Mouse (Mus musculus) urinary bladder, postnatal 4 days (tissue): ENCODE results near the gene Armh3.

ENCODE experiments used
- DNase-seq, 2 experiments: peaks; one replicate each; pipeline ENCODE4 v3.0.0; 2021 to 2022; ENCODE audit warnings: low spot score in 2 of 2

Gene Armh3

GRCm38 (mm10) chr19:45911236-45912025 is 86.9 kb downstream of the Armh3 start:
- no peak for DNase-seq

- DNase-seq = no peak
Measured at GRCm38 (mm10) chr19:45908246-45908645, 90.0 kb downstream of the Armh3 start.

GRCm38 (mm10) chr19:45907416-45907815 is 90.9 kb downstream of the Armh3 start:
- no peak for DNase-seq

DNA sequence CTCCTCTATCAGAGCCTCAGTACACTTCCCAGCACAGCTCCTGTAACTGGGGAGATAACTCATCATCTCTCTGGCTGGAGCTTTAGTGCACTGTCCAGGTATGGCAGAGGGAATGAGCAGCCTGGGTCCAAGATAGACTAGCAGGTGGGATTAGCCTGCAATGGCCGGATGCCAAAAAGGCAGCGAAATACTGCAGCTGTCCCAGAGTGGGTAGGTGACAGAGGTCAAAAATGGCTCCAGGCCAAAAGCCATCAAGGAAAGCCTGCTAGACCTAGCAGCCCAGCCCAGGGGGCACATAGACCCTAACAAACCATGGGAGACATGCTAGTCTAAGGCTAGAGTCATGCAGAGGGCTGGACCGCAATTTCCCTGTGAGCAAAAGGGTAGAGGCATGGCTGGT is 94.4 kb downstream of the Armh3 start:
- DNase-seq = no peak

DNA sequence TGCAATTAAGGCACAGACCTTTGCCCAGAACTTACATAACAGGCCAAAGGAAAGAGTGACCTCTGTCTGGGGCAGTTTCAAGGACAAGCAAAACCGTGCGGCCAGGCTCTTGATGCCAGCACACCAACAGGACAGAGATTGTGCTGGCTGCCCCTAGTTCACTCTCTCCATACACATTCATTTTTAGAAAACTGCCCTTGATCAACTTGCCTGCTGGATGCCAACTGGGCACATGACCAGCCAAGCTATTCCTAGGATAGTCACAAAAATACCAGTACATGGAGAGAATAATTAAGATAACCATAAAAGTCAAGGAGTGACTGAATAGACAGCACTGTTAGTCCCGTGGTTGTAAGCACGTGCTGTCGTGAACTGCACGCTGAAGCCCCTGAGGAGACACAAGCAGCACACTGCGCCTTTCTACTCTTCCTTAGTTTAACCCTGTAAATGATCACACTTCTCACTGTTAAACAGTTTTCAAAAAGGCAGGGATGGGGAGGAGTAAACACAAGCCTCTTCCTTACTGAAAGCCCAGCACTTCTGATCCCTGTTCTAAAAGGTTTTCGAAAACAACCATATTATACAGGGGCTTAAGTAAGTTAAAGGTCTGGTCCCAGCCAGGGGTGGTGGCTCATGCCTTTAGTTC is 95.8 kb downstream of the Armh3 start:
- no peak for DNase-seq

DNA sequence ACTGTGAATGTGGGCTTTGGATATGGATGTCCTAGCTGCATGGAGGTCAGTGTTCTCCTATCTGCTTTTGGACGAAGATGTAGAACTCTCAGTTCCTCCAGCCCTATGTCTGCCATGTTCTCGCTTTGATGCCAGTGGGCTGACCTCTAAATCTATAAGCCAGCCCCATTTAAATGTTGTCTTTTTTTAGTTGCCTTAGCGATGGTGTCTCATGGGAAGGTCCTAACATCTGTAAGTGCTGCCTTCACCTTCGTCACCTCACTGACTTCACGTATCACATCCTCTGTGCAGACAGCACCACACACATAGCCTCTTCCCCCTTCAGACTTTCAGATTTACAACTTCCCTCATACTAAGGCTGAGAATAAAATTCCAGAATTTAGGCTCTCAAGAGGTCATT is 97.5 kb downstream of the Armh3 start:
- no peak for DNase-seq

DNA sequence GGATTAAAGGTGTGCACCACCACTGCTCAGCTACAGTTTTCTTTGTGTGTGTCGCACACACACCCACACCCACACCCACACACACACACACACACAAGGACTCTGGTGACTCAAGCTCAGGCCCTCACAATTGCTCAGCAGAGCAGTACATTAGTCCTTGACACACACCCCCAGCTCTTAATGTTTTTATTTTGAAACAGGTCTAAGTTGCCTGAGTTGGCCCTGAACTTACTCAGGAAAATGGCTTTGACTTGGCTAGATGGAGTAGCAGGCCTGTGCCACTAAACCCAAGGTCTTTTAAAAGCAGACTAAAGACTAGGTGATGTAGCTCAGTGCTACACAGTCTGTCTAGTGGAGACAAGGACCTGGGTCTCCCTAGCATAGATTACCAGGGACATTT is 102.6 kb downstream of the Armh3 start:
- DNase-seq = no peak

DNA sequence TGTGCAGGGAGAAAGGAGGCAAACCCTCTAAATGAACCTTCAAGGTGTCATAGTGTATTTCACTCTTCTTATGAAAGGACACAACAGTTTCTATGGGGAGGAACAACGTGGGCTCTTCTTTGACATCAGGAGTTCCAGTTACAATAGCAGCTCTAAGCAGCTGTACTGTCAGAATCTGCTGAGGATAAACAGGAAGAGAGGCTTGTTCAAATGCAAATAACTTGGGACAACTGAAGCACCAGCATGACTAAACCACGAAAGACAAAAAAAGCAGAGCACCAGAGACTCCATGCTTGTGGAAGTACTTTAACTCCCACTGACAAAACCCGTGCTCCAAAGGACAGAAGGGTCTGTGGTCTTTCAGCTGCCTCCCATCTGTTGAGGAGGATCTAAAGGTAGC is 116.2 kb downstream of the Armh3 start:
- no peak for DNase-seq

DNA sequence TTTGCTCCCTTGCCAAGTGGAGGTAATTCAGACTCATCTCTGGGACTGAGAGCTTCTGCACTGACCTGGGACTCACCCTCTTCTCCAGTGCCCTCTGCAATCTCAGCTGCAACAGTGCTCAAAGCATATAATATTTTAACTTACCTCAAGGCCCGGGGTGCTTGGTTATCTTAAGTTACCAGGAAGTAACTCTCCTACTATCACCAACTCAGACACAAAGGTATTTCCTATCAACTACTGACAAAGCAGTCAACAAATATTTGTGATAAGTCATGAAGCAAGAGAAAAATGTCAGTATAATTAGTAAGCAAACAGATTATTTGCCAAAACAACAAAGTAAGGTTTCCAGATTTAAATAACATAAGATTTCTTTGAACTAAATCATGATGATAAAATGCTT is 125.0 kb downstream of the Armh3 start:
- DNase-seq = no peak

DNA sequence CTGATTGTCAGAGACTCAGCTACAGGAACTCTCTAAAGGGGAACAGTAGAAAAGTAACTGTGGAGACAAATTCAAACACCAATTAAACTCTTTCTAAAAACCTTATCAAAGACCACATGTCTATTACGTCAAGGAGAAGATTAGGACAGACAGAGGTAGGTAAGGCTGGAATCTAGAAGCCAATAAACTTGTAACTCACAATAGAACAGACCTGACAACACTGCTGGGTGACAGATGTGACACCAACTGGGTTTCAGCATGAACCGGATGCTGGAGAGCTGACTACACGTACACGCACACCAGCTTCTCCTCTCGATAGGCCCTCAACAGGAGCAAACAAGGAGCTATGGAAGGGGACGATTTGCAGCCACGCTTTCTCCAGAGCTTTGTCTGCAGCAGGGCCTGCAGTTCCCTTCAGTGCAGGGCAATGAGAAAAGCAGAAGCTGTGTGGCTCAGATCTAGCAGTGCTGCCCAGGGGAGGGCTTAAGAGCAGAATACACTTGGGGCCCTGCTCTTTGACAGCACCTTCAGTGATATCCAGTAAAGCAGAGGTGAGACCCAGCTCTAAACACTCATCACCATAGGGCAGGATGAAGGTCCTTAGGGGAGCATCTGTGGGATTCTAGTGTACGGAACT is 142.9 kb downstream of the Armh3 start:
- DNase-seq = no peak

- DNase-seq = no peak
Measured at GRCm38 (mm10) chr19:45854521-45854920, 143.8 kb downstream of the Armh3 start.

- DNase-seq = no peak
Measured at GRCm38 (mm10) chr19:45847733-45848093, 150.6 kb downstream of the Armh3 start.

DNA sequence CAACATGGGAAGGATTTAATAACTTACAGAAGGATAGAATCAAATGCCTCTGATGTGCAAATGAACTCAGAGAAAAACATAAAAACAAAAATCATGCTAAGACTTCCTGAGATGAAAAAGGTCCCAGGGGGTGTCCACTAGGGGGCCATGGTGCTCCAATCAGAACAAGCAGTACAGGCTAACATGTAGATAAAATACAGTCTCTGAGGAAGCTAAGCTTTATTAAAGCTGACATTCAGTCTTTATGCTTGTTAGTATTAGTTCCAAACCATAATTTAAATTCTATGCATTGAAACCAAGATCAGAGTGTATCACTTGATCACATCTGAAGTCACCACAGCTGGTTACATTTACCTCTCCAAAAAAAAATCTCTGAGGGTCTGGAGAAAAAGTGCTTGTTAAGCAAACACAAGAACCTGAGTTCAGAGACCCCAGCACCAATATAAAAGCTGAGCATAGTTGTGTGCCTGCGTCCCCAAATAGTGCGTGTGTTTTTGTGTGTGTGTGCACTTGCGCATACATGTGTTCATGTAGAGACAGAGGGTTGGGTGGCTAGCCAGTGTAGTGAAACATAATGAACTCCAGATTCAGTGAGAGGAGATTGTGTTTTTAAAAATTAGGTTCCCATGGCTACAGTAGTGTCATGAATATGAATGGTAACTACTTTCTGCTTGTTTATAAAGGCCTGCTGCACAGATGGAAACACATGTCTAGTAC is 151.1 kb downstream of the Armh3 start:
- no peak for DNase-seq

DNA sequence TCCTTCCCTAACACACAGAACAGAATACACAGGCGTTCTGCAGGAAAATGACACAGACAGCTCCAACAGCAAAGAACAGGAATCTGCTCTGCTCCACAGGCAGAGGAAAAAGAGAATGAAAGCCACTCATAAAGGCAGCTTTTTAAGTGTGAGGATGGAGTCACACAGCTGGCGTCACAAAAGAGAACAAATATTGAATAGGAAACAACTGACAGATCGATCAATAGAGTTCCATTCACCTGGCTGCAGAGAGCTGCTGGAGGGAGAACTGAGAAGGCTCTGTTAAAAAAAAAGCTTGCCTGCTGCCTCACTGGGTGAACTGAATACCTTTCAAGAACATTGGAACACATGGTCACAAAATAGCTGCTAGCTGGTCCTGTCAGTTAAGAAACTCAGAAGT is 154.1 kb downstream of the Armh3 start:
- DNase-seq = no peak

- no peak for DNase-seq
Measured at GRCm38 (mm10) chr19:45843424-45843823, 154.9 kb downstream of the Armh3 start.

DNA sequence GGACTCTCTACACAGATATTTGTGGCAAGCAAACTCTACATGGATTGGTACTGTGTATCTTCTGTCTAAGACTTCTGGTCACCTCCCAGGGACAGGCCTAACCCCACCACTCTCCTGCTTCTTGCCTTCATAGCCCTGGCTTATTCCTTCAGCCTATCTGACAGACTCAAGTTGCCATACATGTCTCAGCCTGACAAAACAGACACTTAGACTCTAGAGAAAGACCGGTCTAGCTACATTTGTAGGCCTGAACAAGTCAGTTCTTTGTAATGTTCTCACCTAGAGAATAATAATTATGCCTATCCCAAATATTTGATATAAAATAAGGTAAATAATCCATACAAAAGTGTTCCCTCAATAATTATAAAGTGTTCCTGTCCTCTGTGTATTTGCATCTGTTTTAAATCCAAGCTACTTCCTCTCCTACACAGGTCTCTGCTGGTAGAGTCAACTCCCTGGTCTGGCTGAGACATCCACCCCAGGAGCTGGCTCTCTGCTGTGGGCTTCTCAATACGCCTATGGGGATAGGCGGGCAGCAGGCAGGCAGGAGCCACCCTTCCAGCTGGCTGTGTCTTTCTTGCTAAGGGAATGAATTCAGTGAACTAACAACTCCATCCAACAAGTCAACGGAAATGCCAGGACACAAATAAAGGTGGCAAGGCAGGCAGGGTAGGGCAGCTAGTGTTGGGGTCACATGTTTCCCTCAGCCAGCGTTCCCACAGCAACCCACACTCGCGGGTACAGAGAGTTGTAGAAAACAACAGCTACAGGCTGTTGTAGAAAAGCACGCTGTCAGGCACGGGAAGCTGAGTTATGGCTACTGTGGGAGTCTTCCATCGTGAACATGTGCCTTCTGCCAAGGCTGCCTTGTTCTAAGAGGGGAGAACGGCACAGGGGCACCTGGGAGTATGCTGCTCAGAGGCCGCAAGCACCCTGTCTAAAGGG is 161.0 kb downstream of the Armh3 start:
- no peak for DNase-seq

DNA sequence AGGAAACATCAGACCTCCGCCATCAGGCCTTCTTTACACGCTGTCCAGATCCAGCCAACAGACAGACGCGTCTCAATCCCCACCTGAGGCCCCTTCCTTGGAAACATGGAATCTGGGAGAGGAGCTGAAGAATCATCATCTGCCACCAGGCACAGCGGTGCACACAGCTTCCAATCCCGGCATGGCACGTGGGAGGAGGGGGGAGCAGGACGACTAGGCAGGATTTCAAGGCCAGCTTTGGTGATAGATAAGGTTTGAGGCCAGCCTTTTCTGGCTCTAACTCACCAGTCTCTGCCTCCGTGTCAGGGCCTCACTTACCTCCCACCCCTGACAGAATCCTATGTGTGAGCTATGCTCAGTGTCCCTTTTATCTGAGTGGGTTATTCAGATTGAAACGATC is 162.8 kb downstream of the Armh3 start:
- DNase-seq = no peak

DNA sequence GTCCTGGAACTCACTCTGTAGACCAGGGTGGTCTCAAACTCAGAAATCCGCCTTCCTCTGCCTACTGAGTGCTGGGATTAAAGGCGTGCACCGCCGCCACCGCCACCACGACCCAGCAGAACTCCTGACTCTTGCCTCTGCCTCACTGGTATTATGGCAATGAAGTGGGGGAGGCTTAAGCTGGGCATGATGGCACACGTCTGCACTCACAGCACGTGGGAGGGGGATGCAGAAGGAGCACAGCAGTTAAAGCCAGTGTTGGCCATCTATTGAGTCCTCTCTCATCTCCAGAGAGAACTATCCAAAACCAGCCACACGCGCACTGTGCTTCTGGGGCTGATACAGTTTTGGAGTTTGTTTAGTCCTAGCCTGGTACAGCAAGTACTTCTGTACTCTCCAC is 164.6 kb downstream of the Armh3 start:
- DNase-seq = no peak

- DNase-seq = no peak
Measured at GRCm38 (mm10) chr19:45830679-45831078, 167.6 kb downstream of the Armh3 start.

- no peak for DNase-seq
Measured at GRCm38 (mm10) chr19:45827736-45828135, 170.6 kb downstream of the Armh3 start.

DNA sequence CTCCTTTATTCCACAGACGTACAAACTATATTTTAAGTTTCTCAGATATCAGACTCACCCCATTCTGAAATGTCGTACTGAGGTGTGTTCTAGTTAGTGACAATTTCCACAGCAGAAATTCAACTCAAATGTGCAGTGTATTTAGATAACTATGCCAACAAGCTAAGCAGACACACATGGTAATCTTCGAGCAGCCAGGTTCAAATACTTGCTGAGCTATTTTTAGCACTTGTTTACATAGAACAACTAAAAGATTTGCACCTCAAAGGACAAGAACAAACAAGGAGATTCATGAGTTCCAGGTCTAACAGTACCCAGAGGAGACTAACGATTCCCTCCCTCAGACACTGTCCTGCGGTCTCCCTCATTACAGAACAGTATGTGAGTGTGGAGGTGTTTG is 171.2 kb downstream of the Armh3 start:
- DNase-seq = no peak
